Mouse (Mus musculus): ENCODE measurements around the gene Aldh18a1.

GRCm38 (mm10) chr19:40575438-40575837 lies 12.8 kb downstream of the Aldh18a1 start:
- TF ChIP-seq CTCF (IDR thresholded peaks at IDR 0.05; ENCODE audit: borderline replicate concordance, insufficient read depth, low read length) (no peak), POLR2A (IDR thresholded peaks at IDR 0.05; ENCODE audit: low read depth, low read length) (no peak)

Measured in embryonic fibroblast, embryonic 13.5 days (primary cell).